Mouse (Mus musculus) hindlimb bud, embryonic 11.5 days (tissue): Measurements from ENCODE around the gene Ndc80.
A peak's percentile ranks its signal among the peaks of the same experiment; 100 is the strongest.
"Not testable (repeated sequence)": the region's sequence is repeated elsewhere in the genome, so short reads cannot be mapped to it uniquely, and the experiment has no call there.

Experiments used
- DNase-seq: peaks from one replicate; pipeline ENCODE4 v3.0.0-alpha.2; 2012; ENCODE audit warnings: low read depth, low spot score; ENCODE audit errors: extremely low spot score

Ndc80 gene

DNA sequence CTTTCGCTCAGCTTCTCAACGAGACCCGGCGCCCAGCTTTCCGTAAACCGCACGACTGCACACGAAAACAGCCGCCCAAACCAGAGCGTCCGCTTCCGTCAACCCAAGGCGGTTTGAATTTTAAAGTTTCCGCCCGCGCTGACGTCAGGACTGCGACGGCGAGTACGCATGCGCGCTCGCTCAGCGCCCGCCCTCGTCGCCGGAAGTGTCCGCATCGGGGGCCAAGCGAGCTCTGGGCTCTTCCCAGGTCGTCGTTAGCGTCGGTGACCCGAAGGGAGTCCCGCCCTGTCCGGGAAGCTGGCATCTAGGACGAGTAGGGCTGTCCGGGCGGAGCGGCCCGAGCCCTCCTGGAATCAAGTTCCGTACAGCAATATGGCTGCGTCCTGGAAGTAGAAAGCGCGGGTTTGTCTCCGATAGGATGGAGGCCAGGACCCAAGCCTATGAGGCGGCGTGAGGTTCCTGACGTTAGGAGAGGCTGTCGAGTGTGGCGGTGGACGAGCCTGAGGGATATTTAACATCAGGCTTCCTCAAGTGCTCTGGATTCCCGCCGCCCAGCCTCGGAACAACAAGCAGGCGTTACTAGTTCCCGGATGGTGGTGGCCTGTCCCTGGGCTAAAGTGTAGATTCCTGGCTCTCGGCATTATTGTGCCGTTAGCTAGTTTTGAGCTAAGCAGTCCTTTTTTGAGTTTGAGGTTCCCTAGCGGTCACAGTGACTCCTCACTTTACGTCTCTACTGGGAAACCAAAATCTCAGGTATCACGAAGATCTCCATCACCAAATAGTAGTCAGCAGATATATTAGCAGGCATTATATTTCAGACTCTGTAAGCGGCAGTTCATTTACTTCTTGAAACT is at the start of gene Ndc80:
Ndc80 (minus strand) TSS at position 147 of the 854 bp plus-strand sequence.
- peak; percentile 86 for DNase-seq

DNA sequence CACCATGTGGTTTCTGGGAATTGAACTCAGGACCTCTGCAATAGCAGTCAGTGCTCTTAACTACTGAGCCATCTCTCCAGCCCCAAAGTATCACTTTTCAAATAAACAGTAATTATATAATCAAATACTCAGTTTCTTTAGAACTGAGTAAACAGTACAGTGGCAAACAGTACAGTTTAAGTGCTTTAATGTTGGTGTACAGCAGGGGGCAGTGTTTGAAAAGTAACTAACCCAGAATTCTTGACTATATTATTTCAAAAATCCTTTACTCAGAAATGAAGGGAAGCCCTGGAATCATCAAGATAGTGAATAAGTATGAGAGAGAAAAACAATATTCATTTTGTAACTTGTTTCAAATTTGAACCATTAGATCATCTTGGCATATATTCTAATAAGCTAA is 35.0 kb upstream of the Ndc80 start:
- no peak for DNase-seq

DNA sequence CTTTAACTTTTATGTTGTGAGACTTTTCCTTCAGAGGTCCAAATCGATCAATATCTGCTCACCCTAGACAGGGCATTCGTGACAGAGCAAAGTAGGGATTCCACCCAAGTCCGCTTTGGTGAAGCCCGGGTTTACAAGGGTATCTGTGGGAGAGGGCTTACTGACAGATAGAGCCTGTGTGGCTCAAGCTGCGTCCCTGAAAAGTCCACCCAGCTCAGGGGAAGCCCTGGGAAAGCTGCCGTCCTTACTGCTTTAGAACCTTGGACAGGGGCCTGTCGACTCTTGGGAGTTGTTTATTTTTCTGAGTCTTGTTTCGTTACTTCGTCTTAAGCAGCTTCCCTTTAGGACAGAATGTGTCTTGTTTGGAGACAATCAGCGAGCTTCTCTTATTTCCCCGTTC is 26.2 kb upstream of the Ndc80 start:
- no peak for DNase-seq

DNA sequence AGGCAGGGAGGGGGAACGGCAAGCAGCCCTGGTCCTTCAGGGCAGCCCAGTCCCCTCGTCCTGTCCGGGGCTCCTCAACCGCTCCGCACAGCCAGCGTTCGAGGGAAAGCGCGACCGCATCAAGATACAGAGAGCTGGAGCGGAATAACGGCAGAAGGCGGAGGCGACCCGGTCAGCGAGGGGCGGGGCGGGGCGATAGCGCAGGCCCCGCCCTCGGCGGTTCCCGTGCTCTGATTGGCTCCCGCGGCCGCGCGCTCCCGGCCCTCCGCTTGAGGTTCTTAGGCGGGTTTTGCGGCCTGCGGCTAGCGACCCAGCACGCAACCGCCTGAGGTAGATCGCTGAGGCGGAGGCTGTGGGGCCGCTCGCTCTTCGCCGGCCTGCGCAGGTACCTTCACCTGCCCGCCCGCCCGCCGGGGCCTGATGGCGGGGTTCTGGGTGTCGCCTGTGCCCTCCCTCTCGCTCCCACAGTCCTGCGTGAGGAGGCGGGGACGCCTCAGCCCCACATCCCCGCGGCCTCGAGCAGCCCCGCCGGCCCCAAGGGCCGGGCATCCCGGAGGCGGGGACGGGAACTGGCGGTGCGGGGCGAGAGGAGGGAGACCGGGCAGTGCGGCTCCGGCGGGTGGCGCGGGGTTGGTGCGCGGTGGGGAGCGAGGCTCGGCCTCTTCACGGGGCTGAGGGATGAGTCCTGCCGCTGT is 25.2 kb upstream of the Ndc80 start, which contains the start of gene Spdya:
Spdya (plus strand) TSS at position 305 of the 695 bp plus-strand sequence.
- DNase-seq = peak; percentile 44

DNA sequence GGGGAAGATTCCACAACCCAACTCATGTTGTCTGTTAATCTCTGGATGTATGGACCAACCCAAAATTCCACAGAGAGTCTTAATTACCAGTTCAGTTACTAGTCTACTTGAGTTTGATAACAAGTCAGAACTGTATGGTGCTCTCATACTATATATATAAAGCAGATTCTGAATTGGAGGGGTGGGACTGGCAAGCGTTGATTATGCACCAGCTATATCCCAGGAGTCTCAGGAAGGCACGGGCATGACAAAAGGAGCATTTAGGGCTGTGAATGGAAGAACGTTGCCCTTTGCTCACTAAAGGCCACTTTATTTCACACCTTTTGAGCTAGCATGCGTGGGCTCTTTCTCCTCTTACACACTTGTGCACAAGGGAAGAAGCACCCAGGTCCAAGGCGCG is 24.7 kb upstream of the Ndc80 start:
- no peak for DNase-seq

DNA sequence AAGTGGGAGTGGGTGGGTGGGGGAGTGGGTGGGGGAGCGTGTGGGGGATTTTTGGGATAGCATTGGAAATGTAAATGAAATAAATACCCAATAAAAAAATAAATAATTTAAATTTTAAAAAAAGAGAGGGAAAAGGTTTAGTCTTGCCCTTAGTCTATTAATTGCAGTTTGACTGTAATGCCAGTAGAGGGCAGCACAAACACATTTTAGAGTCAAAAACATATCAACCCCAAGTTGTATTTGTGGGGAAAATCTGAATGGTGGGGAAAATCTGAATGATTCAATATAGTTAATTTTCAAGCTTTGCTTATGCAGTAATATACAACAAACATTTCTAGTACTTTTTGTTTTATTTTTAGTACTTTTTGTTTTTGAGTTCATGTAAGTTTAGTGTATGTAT is 21.9 kb upstream of the Ndc80 start:
- no peak for DNase-seq

DNA sequence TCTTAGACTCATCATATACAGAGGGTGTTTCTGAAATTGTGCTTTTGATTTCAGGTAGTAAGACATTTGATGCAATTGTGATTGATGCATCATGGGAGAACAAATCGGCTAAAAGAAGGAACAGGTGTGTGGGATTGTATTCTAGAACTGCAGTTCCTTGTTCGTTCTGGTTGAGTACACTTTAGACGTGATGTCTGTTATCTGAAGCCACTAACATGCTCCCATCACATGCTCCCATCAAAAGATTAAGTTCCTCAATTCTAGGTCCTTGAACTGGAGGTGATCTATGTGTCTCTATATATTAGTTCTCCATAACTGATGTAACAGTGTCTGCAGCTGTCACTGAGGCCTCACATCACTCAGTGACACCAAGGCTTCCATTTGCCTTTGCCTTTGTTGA is 10.5 kb upstream of the Ndc80 start:
- no peak for DNase-seq

DNA sequence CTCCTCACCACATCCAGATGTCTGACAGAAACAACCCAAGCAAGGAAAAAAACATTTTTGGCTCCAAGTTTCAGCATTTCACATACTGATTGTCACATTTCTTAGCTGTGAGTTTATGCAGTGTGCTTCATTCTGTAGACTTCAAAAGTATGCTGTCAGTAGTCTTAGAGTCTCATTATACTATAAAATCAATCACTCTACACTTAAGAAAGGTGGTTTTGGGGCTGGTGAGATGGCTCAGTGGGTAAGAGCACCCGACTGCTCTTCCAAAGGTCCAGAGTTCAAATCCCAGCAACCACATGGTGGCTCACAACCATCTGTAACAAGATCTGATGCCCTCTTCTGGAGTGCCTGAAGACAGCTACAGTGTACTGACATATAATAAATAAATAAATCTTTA is 8.9 kb upstream of the Ndc80 start:
- not testable (repeated sequence) for DNase-seq

DNA sequence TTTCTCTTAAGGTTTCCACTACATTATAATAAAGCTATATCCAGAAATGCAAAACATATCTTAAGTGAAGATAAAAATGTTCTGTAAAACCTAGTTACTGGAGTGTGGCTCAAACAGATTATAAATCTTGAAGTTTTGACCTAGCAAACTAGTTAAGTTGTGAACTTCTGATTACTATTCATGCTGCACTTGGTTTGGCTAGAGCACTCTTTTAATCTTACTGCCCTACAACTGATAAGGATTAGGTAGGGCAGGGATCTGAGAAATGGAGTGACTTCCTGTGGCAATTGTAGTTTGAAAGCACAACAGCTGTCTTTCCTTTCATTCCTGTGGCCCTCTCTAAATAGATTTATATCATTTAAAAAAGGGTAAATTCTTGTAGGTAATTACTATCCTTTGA is 1.4 kb upstream of the Ndc80 start:
- no peak for DNase-seq

DNA sequence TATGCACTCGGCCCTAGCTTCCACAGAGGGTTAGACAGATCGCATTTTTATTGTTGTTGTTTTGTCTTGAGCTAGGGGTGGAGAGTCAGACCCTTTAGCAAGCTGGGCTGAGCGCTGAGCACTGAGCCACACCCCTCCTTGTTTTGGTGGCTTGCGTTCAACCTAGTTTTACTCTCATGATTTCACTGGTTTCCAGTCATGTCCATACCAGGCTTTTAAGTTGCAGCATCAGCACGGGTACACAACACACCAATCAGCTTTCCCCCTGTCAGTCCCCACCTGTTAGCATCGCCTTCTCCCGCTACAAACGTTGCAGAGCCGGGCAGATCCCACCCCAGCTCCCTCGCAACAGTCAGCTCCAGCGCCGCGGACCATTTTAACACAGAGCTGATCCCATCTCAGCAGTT is 352 bp downstream of the Ndc80 start:
- DNase-seq = no peak

DNA sequence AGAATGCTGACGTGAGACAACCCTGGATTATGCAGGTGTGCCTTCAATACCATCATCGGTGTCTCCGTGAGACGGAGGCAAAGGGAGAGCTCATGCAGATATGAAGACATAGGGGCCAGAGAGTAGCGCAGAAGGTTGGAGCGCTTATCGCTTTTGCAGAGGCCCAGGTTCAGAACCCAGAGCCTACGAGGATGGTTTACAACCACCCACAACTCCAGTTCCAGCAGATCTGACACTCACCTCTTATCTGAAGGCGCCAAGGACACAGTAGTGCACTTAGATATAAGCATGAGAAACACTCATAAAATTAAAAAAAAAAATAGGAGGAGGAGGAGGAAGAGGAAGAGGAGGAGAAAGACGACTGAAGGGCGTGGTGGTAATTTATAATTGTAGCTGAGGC is 16.4 kb downstream of the Ndc80 start:
- no peak for DNase-seq

DNA sequence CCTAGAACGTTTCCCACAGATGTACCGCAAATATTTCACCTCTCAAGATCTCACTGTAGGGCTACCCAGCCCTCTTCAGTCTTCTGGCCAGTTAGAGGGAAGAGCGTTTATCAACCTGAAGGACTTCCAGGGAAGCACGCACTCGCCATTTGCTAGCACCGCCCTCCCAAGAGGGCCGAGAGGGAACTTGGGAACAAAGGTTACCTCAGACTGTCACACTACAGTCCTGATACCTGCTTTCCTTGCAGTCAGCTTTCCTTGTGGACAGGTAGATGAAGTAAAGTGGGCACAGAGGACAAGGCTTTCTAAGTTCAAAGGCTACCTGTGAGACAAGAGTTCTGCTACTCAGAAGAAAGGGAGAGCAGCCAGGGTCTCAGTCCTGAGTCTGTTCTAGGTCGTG is 19.8 kb downstream of the Ndc80 start:
- DNase-seq = no peak

DNA sequence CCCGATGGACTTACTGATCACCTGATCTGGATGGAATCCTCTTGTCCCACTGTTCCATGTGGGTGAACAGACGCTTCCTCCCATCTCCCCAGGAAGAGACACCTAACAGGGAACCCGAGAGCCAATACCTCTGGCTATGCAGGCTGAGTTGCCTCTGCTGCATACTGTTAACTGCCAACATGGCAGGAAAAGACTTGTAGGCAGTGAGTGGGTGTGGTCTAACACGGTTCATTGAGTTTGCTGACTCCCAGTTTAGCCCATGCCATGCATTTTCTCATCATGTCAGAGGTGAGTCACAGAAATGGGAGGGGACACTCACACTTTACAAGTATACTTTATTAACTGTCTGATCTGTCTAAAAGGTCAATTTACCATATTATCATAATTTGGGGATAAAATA is 30.9 kb downstream of the Ndc80 start:
- no peak for DNase-seq

DNA sequence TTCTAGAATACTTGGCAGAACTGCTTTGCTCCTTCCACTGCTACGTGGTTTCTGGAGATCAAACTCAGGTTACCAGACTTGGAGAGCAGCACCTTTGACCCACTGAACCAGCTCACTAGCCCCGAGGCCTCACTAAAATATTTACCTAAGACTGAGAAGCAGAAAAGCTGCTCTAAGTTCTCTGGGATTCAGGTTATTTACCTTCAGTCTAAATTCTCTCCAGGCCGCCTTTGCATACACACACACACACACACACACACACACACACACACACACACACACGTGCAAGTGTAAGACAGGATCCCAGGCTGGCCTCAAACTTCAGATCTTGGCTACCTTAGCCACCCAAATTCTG is 35.3 kb downstream of the Ndc80 start:
- DNase-seq = no peak

DNA sequence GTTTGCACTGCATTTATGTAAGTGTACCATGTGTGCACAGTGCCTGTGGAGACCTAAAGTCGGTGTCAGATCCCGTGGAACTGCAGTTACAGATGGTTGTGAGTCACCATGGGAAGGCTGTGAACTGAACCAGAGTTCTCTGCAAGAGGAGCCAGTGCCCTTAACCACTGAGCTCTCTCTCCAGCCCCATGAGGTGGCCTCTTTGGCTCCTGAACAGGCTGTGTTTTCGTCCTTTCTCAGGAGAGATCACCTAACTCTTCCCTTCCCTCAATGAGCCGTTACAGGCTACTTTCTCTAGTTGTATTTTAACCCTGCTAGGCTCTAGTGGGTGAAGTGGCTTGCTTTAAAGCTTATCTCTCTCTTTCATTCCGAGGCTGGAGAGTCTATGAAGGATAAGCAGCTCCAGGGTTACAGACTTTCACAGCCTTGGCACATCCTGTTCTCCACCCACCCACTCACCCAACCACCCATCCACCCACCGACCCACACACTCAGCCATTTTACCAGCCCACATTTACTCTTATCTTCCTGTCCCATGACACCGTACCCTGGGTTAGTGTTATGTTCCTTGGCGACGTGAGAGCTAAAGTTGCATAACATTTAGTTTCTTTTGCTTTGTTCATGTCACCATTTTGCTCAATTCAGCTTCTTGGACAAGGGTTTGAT is 35.9 kb downstream of the Ndc80 start:
- DNase-seq = no peak

DNA sequence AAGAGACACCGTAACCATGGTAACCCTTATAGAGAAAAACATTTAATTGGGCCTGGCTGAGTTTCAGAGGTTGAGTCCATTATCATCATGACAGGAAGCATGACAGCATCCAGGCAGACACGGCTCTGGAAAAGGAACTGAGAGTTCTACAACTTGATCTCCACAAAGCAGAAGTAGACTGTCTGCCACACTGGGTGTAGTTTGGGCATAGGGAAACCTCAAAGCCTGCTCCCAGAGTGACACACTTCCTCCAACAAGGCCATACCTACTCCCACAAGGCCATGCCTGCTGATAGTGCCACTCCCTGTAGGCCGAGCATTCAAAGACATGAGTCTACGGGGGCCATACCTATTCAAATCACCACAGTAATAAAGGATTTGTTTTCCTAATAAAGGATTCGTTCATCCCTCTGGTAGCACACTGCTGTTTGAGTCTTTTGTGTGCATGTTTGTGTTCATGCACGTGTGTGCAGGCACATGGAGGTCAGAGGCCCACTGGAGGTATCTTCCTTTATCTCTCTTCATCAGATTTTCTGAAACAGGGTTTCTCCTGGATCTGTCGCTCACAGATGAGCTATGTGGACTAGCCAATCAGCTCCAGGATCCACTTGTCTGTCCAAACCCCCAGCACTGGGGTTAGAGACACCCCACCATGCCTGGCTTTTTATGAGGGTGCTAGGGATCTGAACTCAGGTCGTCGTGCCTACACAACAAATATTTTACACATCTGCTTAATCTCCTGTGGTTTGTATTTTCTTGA is 36.8 kb downstream of the Ndc80 start:
- no peak for DNase-seq

DNA sequence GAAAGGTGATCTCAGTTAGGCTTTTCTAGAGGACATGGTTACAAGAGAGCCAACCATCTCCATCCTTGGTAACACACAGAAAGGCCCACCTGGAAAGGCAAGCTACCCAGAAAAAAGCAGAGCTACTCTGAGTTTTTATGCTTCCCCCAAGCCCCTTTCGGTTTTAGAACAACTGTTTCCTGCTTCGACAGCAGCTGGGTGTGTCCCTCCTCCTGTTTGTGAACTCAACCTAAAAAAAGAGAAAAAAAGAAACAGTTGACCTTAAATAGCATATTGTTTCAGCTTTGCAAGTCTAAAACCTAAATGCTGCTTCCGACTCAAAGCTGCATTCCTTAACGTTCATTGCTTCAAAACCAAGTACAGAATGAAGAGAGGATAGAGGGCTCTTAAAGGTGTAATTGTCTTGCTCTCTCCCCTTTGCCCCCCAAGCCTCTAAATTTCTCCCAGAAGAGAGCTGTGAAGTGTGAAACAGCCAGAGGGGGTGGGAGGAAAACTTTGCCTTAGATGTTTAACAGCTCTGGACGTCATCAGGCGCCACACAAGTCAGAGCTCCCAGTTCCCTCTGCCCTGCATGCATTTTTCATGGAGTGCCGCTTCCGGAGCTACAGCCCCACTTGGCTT is 40.3 kb downstream of the Ndc80 start:
- DNase-seq = no peak

DNA sequence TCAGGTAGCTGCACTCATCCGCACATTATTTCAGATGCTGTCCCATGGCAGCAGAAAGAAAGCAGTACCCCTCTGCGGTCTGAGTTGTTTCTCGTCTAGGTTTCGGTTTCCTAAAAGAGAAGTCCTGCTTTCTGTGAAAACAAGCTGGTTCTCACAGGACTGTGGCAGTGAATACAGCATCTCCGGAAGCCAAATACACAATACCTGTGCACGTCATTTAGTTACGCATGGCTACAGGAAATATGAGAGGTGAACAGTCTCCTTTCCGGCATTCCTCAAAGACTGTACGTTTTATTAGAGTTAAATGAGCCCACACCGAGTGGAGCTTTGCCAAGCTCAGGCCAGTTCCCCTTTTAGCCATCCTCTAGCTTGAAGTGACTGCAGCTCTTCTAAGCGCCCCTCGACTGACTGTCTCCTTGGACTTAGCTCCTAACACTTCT is 40.8 kb downstream of the Ndc80 start:
- DNase-seq = no peak

DNA sequence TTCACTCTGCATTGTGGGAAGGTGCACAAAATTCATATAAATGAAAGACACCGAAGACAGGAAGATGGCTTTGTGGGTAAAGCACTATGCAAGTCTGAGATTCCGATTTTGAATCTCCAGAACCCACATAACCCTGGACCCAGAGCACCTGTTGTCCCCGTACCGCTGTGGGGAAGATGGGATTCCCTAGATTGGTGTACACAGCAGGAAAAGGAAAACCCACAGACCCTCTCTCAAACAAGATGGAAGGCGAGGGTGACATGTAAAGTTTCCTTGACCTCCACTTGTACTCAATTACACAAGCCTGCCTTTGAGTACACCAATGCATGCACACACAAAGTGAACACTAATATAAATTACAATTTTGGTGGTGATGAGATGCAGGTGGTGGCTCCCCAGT is 41.9 kb downstream of the Ndc80 start:
- no peak for DNase-seq

DNA sequence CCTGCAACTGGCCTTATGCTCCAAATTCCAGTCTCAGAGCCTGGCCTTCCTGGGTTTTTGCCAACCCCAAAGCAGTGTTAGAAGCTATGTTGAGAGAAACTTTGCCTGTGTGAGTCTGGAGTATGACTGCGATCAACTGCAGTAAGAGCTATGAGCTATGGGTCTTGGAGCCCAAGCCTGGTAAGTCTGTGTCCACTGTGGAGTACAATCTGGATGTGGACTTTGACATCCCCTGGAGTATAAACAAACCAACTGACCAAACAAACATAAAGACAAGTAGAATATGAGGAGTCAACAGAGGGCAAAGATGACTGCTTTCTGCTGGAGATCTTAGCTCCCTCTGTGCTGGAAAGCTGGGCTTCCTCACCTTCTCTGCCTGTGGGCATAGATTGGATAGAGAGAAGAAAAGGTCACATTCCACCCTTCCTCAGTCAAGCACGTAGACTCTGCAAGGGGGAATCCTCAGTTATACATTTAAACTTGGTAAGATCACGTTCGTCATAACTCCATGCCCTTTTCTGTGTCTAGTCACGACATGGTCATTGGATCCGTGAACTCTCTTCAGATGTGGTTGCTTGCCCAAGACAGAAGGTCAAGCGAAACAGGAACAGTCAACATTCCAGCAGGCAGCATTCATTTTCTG is 43.1 kb downstream of the Ndc80 start:
- no peak for DNase-seq
